Mouse (Mus musculus): ENCODE measurements around the gene Poc1b.
"Not testable (repeated sequence)": the region's sequence is repeated elsewhere in the genome, so short reads cannot be mapped to it uniquely, and the experiment has no call there.

Gene Poc1b

DNA sequence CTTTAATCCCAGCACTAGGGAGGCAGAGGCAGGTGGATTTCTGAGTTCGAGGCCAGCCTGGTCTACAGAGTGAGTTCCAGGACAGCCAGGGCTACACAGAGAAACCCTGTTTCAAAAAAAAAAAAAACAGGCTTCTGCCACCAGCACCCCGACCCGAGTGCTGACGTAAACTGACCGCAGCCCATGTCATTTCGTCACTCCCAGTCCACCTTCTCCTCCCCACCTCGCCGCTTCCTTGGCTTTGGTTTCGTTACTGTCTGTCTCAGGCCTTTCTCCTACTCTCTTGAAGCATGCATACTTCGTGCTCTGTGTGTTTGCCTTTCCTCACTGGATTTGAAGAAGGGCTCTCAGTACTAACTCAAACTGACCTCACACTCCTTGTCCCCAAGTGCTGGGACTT lies 50.9 kb downstream of the Poc1b start:
- not testable (repeated sequence) for DNase-seq (ENCODE audit: low read depth, low spot score)

DNA sequence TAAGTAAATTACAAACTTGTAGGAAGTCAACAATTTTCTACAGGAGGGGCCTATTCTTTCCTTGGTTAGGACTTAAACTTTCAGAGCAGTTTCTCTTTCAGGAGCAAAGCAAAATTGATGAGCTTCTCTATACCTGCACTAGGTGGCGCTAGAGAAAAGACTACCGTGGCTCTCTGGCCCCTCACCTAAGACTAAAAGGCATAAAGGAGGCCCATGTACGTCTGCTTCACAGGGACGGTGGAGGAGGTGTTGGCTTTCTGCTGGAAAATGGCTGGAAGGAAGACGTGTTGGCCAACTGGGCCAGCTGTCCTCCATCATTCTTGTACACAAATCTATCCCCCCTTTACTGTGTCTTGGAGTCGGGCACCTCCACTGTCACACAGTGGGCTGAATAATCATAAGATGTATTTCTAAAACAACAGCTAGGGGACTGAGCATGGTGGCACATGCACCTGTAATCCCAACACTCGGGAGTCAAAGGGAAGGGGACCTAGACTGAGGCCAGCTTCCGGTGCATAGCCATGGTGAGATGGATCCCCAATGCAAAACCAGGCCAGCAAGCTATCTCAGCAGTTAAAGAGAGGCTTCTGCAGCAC lies 55.2 kb downstream of the Poc1b start:
- DNase-seq (ENCODE audit: low read depth, low spot score) = peak; percentile 47

DNA sequence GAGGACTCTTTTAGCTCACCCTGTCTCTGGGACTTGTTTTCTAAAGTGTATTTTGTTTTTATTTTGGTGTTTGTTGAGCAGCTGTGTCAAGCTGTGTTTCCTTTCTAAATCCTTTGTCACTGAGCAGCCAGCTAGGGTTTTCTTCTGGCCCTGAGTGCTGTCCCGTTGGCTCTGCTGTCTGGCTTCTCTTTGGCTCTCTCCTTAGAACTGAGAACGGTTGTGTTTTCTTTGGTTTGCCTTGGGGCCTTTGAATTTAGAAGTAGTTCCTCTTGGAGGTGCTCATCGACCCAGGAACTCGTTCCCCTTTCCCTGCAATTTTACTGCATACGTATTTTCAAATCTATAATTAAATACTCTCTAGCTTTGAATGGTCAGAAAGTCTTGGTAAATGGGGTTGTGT lies 56.2 kb downstream of the Poc1b start:
- DNase-seq (ENCODE audit: low read depth, low spot score) = no peak

DNA sequence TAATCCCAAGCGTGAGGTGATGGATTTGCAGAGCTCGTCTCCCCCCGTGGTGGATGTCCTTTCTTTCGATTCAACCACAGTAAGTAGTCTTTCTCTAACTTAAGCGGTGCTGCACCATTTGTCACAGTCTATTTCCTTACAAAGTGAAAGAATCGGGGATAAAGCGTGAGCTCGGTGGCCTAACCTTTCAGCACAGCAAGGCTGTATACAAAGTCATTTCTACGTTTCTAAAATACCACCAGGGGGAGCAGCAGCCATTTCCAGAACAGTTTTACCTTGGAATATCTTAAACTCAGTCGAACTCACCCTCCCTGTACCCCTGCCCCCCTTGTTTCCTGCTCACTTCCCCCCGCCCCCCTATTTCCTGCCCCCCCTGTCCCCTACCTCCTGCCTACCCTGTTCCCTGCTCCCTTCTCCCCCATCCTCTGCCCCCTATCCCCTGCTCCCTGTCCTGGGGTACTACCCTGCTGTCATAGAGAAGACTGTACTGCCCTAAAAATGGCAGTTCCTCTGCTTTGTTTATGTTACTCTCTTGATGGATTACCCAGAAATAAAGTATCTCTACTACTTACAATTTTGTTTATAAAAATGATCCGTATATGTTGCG lies 58.1 kb downstream of the Poc1b start:
- peak; percentile 72 for DNase-seq (ENCODE audit: low read depth, low spot score)

DNA sequence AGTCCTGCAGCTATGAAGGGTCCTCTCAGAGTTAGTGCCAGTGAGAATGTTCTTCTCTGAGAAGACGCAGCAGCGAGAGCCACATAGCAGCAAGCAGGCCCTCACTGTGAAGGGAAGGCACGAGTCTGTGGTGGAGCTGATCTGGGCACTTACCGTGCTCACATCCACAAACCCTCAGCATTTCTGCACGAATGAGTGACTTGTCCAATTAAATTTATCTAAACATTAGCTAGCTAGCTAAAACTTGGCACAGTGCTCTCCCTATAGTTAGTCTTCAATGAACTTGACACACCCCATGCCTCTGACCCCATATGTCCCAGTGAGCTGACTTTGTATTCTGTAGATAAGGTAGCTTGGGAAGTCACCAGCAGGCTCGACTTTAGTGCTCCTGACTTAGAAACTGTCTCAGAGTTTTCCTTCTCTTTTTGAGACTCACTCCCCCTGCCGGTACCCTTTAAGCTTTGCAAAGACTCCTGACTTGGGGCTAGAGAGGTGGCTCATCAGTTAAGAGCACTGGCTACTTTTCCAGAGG lies 59.0 kb downstream of the Poc1b start:
- DNase-seq (ENCODE audit: low read depth, low spot score) = no peak

DNA sequence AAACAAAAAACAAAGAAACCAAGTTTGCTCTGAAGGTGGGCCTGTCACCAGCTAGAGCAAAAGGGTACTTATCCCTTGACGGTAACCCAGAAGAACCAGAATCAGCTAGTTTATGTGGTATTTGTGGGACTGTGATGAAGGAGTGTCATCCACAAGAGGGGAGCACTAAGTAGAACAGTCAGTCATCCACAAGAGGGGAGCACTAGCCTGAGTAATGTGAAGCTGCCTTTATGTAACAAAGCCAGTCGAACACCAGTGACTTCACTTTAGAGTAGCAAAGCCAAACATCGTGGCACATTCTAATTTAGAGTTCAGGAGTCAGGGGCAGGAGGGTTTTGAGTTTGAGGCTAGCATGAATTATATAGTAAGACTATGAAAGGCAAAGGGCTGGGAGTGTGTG lies 59.6 kb downstream of the Poc1b start:
- DNase-seq (ENCODE audit: low read depth, low spot score) = peak; percentile 25

DNA sequence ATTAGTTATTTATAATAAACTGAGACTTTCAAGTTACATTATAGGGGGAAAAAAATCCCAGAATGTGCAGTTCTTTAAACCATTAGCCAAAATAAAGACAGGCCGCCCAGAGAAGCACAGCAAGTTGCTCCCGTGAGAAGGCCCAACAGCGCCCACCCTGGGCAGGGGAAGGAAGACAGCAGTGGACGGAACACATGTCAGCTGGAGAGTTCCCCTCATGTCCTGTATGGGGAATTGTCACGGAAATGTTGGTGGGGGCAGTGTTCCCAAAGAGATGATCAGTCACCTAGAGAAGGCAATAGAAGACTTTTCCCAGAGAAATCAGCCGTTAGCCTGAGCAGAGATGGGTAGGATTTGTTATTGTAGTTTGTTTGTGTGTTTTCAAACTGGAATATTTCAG lies 61.6 kb downstream of the Poc1b start:
- no peak for DNase-seq (ENCODE audit: low read depth, low spot score)

DNA sequence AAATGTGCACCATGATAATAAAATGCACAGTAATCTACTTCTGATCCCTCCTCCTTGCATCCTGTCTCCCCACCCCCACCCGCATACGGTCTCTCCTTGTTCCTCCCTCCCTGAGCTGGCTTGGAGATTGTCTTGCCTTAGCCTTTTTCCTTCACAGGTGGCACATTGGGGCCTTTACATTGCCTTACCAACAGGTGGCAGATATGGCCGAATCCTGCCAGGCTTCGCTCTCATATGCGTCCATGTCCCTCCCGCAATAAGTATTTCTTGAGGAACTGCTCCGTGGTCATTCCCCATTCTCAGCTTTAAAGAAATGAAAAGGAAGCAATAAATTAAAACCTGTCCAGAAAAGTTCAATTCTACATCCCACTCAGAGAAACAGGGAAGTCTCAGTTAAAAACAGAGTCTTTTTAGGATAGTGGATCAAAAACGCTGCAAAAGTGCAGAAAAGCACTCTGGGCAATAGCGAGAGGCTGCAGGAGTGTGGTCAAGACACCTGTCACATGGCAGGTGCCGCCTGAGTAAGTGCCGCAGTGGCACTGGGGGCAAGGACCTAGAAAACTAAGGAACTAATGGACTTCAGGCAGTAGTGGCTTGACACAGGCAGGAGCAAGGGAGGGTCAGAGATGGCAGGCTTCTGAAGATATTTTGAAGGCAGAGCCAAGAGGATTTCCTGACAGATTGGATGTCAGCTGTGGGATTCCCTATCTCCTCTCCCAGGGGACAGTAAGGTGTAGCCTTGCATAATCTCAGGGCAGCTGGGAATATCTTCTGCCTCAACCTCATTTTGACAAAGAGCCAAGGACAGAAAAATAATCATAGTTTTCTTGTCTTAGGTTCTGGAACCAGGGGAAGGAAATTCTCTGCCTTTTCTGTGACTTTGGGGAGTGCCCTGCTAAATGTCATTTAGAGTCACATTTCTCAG lies 62.3 kb downstream of the Poc1b start:
- peak; percentile 35 for DNase-seq (ENCODE audit: low read depth, low spot score)

DNA sequence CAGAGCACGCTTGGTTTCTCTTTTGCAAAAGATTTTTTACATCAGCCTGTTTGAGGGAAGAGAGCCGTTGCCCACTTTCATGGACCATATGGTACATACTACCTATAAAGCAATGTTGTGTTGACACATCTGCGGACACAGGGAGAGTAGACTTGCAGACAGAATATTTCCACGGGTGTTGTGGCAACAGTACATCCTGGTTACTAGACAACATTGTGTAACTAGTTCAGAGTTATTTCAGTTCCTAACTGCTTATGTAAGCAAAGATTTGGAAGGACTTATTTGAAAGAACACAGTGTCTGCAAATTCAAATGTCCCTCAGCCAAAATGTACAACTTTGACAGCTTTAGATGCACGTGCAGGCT lies 62.9 kb downstream of the Poc1b start:
- DNase-seq (ENCODE audit: low read depth, low spot score) = no peak

DNA sequence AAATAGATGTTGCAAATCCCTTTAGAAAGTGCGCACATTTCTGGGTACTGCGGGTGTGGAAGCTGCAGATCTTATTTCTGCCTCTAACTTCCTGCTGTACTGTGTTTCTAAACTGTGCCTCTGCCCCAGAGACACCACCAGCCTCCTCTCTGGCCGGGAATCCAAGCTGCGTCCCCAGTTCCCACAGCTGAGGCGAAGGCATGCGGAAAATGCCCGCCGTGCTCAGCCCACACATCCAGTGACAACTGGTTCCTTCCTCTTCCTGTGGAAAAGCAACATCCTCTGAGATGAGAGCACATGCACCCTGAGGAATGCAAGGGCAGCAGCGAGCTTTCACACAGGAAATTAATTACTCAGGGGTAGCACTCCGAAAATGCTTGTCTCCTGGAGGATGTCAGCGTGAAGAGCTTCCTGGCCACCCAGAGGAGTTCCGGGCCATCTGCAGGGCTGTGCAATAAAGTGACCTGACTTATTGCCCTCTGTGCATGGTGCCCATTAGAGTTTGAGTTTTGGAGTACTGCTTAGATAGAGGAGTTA lies 65.2 kb downstream of the Poc1b start:
- peak; percentile 26 for DNase-seq (ENCODE audit: low read depth, low spot score)

DNA sequence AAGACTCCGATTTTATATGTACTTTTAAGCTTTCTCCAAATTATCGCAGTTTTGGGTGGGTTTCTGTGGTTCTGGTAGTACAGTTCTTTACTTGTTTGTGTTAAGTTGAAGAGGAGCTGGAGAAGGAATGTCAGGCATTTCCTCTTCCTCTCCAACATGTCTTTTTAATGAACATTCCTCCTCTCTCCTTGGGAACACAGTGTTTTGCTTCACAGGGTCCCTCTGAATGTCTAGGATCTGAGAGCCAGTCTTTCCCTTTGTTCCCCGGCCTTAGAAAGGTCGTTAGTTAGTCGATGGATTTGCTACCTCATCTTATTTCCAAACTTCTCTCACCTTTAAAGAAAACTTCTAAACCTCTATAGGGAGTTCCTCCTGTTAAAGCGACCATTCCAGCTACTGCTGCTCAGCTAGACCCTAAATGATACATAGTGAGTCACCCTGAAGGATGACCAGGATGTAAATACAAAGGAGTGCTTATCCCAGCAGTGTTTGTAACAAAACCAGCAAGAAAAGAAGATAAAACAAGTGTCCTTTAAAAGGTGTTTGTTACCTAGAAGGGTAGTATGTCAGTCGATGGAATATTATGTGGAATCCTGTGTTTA lies 66.2 kb downstream of the Poc1b start:
- DNase-seq (ENCODE audit: low read depth, low spot score) = peak; percentile 56

DNA sequence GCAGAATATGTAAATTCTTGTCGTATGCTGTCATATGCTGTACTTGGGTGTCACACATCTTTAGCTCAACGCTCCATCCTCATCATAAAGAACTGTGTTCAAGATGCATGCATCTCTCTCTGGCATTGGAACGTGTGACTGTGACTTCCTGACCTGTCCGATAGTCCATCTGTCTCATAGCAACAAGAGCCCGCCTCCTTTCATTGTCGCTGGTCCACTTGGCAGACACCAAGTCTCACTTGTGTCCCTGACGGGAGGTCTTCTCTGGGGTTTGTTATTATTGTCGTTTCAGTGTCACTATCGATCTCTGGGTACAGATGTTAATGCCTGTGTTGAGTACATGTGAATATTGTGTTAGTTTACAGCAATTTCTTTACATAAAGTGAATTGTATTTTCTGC lies 70.1 kb downstream of the Poc1b start:
- no peak for DNase-seq (ENCODE audit: low read depth, low spot score)

DNA sequence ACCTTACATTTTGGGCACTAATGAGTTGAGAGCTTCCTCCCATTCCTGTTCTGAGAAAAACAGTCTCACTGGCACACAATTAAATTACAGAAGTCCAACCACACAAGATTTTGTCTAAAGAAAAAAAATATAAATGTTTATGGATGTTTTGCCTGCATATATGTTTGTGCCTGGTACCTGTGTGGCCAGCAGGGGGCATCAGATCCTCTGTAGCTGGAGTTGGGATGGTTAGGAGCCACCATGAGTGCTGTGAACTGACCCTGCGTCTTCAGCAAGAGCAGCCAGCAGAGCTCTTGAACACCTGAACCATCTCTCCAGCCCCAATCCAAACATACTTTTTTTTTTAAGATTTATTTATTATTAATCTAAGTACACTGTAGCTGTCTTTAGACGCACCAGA lies 71.3 kb downstream of the Poc1b start:
- DNase-seq (ENCODE audit: low read depth, low spot score) = no peak

DNA sequence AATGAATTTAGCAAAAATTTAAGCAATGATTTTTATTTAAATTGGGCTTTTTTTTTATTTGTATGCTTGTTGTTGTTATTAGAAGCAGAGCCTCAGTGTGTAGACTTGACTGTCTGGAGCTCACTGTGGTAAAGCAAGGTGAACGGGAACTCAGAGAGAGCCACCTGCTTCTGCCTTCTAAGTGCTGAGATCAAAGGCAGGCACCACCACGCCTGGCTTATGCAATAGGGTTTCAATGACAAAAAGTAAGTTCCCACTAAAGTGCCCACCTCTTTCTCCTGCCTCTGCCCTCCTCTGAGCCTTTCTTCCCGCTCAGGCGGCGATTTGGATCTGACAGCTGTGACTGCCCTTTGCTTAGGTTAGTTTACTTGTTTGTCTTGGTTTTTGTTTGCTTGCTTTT lies 72.3 kb downstream of the Poc1b start:
- no peak for DNase-seq (ENCODE audit: low read depth, low spot score)

DNA sequence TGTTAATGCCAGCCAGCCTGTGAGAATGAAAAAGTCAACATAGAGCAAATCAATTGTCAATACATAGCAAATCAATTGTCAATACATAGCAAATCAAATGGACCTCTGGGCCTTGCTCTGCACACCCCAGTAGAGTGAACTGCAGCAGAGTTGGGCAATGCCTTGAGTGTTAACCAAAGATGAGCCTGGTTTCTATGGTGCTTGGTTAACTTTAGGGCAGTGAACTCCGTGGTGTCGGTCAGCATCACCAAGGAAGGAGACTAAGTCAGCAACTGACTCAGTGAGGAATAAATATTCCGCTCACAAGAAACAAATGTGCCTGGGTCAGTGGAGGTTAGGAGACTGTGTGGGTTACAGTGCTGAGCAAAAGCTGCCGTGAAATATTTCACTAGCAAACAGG lies 72.7 kb downstream of the Poc1b start:
- DNase-seq (ENCODE audit: low read depth, low spot score) = no peak

DNA sequence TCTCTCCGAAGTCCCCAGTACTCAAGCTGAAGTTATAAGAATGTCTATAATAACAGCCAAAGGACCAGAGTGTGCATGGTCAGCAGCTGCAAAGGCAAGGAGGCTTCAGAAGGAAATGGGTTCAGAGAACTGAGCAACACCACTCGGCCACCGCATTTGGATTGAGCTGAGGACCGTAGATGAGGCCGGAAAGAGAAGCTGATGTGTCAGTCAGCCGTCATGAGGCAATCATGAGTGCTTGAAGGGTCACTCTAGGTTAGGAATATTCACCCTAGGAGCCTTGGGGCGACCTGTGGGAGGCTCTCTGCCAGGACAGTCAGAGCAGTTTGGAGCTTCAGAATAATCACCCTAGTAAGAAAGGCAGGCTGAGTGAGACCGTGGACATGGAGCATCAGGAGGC lies 74.7 kb downstream of the Poc1b start:
- DNase-seq (ENCODE audit: low read depth, low spot score) = no peak

DNA sequence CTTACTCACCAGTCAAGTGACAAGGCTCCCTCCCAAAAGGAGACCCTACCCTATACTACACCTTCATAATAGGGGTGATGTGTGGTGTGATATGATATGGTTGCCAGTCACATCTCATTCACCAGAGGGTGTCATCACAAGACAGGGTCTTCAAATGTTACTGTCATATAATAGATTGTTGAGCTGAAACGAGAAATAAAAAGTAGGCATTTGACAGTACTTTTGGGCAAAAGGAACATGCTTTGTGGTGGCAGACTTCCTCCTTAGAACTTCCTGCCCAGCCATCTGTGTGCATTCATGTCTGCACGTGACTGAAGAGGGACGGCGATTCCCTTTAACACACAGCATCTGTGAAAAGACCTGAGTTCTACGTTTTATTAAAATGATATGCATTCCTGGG lies 75.3 kb downstream of the Poc1b start:
- DNase-seq (ENCODE audit: low read depth, low spot score) = no peak

DNA sequence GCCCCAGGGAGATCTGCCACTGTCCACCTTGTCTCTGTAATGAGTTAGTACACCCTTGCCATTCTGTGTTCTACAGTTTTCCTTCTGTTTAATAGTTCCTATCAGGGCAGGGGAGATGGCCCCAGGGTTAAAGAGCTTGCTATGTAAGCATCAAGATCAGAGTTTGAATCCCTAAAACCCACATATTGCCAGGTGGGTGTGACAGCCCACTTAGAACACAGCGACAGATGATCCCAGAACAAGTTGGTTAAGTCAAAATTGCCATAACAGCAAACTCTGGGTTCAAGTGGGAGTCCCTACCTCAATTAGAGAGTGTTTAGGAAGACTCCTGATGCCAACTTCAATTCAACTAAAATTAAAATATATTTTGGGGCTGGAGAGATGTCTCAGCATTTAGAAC lies 81.3 kb downstream of the Poc1b start:
- DNase-seq (ENCODE audit: low read depth, low spot score) = no peak

DNA sequence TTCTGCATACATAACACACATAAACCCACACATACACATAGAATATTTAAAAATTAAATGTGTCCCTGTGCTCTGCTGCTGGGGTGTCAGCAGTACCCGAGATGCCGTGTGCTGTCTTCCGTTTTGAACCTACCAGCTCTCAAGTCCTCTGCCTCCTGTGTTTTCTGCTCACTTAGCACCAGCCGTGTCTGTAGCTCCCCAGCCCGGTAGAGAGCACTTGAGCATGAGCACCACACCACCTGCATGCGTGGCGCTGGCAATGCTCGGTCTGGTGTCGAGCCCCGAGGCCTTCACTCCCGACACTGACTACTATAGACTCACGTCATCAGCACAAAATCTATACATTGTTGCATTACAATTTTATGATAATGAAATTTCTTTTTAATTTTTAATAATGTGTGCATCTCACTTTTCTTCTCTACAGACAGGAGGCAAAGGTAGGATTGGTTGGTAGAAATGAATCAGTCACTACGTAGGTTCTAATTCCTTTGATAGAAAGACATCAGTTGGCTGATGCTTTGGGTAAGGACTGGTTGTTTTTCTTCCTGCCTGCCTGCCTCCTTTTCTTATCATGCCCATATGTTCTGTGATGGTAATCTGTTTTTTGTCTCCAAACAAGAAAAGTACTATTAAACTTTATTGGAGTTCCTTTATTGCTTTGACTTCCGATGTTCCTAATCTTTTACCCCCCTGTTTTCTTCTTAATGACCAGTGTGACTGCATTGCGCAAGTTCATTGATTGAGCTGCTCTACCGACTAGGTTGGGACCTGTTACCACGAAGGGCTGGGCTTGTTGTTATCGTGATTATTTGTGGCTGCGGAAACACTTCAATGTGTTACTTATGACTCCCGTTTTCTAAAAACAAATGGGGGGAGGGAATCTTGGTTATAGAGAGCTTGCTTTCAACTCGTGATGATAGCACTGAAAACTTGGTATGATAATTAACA lies 82.1 kb downstream of the Poc1b start:
- DNase-seq (ENCODE audit: low read depth, low spot score) = no peak

DNA sequence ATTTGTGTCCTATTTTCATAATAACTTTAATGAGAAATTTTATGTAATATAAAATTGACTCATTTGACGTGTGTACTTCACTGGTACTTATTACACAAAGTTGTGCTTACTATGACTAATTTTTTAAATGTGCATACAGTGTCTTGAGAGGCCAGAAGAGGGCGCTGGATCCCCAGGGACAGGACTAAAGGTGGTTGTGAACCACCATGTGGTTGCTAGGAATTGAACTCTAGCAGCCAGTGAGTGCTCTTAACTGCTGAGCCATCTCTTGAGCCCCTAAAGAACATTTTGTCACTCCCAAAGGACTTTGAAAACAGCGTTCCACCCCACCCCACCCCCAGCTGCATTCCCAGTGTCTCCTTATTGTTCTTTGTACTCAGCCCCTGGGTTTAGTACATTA lies 84.0 kb downstream of the Poc1b start:
- DNase-seq (ENCODE audit: low read depth, low spot score) = peak; percentile 66
